Mouse (Mus musculus) lung, postnatal 36 days (tissue): Measurements from ENCODE around the gene Rmnd5b.
A peak's percentile ranks its signal among the peaks of the same experiment; 100 is the strongest.

ENCODE experiments used
- DNase-seq: peaks from one replicate; pipeline ENCODE4 v3.0.0; 2022; ENCODE audit warnings: mixed read lengths

Rmnd5b gene

GRCm38 (mm10) chr11:51588833-51589232 lies 46.9 kb downstream of the Rmnd5b start:
- no peak for DNase-seq

DNA sequence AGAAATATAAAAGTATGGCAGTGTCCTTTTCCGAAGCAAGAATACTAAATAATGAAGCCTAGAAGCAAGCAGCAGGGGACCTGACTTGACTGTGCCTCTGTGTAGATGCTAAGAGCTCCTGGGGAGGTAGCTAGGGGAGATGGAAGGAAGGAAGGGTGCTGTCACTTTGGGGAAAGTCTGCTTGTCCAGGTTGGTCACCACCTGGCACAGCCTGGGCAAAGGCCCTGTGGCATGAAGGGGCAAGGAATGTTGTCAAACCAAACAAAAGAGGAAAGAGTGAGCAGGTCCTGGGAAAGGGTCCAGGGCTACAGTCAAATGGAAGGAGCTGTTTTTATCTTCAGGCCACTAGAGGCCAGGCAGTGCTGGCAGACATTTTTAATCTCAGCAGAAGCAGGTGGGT lies 48.6 kb downstream of the Rmnd5b start:
- DNase-seq, result no peak

DNA sequence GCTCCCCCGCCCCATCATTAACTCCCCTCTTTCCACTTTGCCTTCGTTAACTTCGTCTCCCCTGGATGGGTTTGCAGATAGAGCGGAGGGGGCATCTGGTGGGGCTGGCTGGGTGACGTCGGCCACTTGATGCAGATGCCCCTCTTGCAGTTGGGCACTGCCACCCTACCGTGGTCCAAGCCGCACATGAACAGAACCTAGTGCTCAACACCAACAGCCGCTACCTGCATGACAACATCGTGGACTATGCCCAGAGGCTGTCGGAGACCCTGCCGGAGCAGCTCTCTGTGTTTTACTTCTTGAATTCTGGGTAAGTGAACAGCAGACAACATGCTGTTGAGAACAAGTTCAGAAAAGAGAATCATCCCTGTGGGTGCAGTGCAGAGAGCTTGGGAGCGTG lies 49.3 kb downstream of the Rmnd5b start:
- DNase-seq, result no peak

DNA sequence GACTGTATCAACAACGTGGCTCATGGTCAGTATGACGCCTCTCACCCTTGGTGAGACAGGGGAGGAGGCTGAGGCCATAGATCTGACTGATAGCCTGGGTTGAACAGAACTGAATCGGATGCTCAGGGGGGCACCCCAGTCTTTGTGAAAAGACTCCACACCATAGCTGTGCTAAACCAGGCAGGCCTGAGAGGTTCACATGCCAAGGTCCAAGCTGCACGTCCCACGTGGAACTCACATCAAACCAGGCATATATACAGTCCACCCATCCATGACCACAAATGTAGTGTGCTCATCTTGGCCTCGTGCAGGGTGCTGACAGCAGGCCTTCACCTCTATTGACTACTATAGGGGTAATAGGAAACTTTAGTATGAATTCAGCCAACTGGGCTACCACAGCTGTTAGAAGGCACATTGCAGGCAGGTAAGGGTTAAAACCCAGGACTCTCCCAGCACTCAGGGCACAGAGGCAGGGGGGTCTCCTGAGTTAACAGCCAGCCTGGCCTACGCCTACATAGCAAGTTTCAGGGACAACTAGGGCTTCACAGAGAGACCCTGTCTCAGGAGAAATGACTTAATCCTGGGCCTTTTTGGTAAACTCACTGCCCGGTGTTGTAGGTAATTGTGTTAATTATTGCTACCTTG lies 50.0 kb downstream of the Rmnd5b start:
- DNase-seq, result no peak

DNA sequence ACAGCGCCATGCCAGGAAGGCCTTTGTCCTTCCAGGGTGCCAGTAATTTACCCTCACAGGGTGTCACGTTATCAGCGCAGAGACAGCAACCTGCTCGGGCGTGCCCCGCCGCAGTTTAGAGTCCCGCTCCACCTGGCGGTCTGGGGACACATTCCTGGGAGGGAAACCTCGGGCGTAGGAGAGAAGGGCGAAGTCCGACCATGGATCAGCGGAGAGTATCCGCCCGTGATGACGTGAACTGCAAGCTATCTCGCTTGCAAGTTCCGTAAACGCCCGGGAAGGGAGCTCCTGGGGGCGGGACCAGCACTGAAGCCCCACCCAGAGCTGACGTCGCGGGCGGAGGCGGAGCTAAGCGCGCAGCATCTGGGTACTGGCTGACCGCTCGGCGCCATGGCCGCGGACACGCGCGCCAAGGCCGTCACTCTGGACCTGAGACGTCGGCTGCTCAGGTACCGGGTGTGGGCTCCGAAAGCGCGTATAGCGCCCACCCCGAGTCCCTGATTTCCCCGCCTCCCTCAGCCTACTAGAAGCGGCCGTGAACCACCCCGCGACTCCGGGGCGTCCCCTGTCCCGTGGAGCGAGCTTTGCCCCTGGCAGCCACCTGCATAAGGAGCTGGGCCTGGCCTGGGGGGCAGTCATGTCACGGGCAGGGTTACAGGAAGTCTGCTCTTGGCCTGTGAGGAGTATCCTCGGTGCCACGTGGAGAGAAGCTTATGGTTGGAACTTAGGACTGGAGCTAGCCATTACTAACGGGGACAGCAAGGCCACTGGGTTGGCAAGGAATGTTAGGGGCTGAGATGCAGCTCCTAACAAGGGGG lies 51.1 kb downstream of the Rmnd5b start, which contains the start of gene Phykpl:
Phykpl (plus strand) TSS at position 327 of the 818 bp plus-strand sequence.
- peak; percentile 99 for DNase-seq

DNA sequence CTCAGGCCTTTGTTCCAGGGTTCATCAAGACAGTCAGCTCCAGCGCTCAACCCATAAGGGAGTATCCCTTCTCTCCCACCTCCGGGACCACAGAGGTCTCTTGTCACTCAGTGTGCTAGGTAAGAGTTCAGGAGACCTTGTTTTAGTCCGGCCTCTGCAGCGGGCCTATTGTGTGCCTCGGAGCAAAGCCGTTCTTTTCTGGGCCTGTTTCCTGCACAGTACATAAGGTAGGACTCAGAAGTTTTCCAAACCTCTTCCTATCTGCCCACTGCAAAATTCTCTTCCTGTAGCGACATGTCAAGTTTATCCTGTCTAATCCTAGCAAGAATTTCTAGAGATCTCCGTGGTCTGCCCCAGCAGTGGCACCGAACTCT lies 51.7 kb downstream of the Rmnd5b start:
- no peak for DNase-seq

- peak; percentile 94 for DNase-seq
These were observed 53.0 kb downstream of the Rmnd5b start for GRCm38 (mm10) chr11:51582713-51583112.

- no peak for DNase-seq
These were observed 56.7 kb downstream of the Rmnd5b start for GRCm38 (mm10) chr11:51579024-51579423.

DNA sequence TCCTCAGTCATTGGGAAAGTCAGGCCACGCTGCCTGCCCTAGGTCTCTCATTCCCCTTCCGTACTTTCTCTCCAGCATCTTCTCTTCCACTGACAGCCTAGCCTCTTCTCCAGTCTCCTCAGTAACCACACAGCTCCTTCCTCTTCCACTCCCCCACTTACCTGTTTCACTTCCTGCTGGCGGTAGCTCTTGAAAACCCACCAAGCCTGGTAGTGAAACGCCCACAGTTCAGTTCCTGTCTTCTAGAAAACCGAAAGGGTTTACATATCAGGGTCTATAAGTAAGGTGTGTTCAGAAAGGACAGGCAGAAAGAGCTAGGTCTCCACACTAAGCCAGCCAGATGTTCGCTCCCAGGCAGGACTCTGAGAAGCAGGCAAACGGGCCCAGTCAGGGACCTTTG lies 58.1 kb downstream of the Rmnd5b start:
- peak; percentile 34 for DNase-seq

GRCm38 (mm10) chr11:51576454-51576853 lies 59.2 kb downstream of the Rmnd5b start:
- DNase-seq, result no peak
